Mouse (Mus musculus): Measurements from ENCODE around the gene Ell.

DNA sequence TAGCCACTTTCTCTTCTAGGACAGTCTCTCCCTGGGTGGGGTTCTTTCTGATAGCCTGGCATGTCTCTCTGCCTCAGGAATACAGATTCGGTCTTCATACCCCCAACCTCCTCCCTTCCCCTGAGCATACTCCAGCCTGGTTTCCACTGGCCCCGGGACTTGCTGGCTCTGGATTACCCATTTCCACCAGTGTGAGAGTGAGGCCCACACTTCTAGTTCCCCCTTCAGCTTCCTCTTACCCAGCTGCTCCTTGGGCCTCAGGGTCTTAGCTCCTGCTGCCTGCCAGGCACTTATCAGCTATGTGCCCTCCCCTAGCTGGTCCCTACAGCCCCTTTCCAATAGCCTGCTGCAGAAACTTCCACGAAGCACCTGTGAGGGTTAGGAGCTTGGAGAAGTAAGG lies 76.6 kb downstream of the Ell start, which contains the start of gene Lrrc25:
- TF ChIP-seq MYOD1 (IDR thresholded peaks at IDR 0.05; ENCODE audit: control insufficient read depth in 1 of 3, insufficient read length in 2 of 3, low read depth in 2 of 3) (no peak), TCF12 (IDR thresholded peaks at IDR 0.05; ENCODE audit: insufficient read depth, poor library complexity, severe bottlenecking) (no peak), MAX (IDR thresholded peaks at IDR 0.05; ENCODE audit: low read depth) (no peak), MYOG (IDR thresholded peaks at IDR 0.05; ENCODE audit: control insufficient read depth in 1 of 3, insufficient read depth in 1 of 3, insufficient read length in 2 of 3, low read depth in 2 of 3) (no peak), SRF (IDR thresholded peaks at IDR 0.05; ENCODE audit: control insufficient read depth, insufficient read length, low read depth) (no peak), USF1 (IDR thresholded peaks at IDR 0.05; ENCODE audit: low read depth) (no peak)
